Mouse (Mus musculus) limb, embryonic 14.5 days (tissue): ENCODE measurements around the gene Etv2. TPM values are rescaled to one million over a fixed set of nuclear protein-coding genes. Genes with fewer than 3 reads are reported as not detected.

Source experiments
- ATAC-seq: fragments of 200-750 bp; cut with Nextera tagmentation; 2 replicates; pipeline ENCODE4 v1.8.0; 2017; ENCODE audit warnings: low read depth, moderate number of reproducible peaks, moderate TSS enrichment; ENCODE audit not compliant: low FRiP score
- DNase-seq: peaks from one replicate; pipeline ENCODE4 v3.0.0-alpha.2; 2015; ENCODE audit warnings: low spot score
- H3K27ac ChIP-seq: fragments of 300-500 bp; sonication (generic); replicated peaks from 2 replicates; pipeline ENCODE4 v1.5.1; 2014; ENCODE audit warnings: low read depth, mild to moderate bottlenecking, low read length, moderate library complexity, mixed read lengths
- H3K27me3 ChIP-seq: fragments of 300-500 bp; sonication (generic); 2 replicates; pipeline ENCODE4 v1.6.1; 2014; ENCODE audit warnings: low read length, mixed read lengths; ENCODE audit not compliant: control insufficient read depth, insufficient read depth
- H3K36me3 ChIP-seq: fragments of 300-500 bp; sonication (generic); 2 replicates; pipeline ENCODE4 v1.6.1; 2014; ENCODE audit warnings: mild to moderate bottlenecking, low read length, moderate library complexity, mixed read lengths; ENCODE audit not compliant: control insufficient read depth, insufficient read depth
- H3K4me1 ChIP-seq: fragments of 300-500 bp; sonication (generic); 2 replicates; pipeline ENCODE4 v1.6.1; 2014; ENCODE audit warnings: antibody characterized with exemption, low read length, mixed read lengths; ENCODE audit not compliant: control insufficient read depth, insufficient read depth
- H3K4me2 ChIP-seq: fragments of 300-500 bp; sonication (generic); replicated peaks from 2 replicates; pipeline ENCODE4 v1.6.1; 2014; ENCODE audit warnings: low read depth, mild to moderate bottlenecking, low read length, moderate library complexity; ENCODE audit not compliant: severe bottlenecking
- H3K4me3 ChIP-seq: fragments of 300-500 bp; sonication (generic); replicated peaks from 2 replicates; pipeline ENCODE4 v1.5.1; 2014; ENCODE audit warnings: low read length
- H3K9ac ChIP-seq: fragments of 300-500 bp; sonication (generic); 2 replicates; pipeline ENCODE4 v1.6.1; 2014; ENCODE audit warnings: mild to moderate bottlenecking, low read depth, low read length, moderate library complexity; ENCODE audit not compliant: severe bottlenecking
- H3K9me3 ChIP-seq: fragments of 300-500 bp; sonication (generic); 2 replicates; pipeline ENCODE4 v1.6.1; 2016; ENCODE audit warnings: low read length; ENCODE audit not compliant: control insufficient read depth
- POLR2A ChIP-seq: fragments of 200-500 bp; IDR thresholded peaks from 2 replicates; pipeline ENCODE4 v1.8.0; 2012; ENCODE audit warnings: inconsistent platforms, mild to moderate bottlenecking, moderate library complexity, borderline replicate concordance; ENCODE audit not compliant: insufficient read depth, insufficient read length; ENCODE audit errors: extremely low read depth
- WGBS: fragments of 180-500 bp; shearing (Covaris S2); extraction: QIAGEN DNeasy Blood & Tissue Kit; methylation state at CpG from one replicate; pipeline ENCODE4 v1.1.7; 2014; 5-methylcytosine and 5-hydroxymethylcytosine counted together
- polyA plus RNA-seq, 2 experiments: library from polyadenylated mRNA; depleted of rRNA in 1 of 2; stranded (reverse) in 1 of 2; unstranded in 1 of 2; fragments of >200 nt; fragmentation: Nextera tagmentation in 1 of 2; extraction: Ambion mirVana in 1 of 2; gene quantifications; 2 replicates each; pipeline versions ENCODE4 v1.2.1 to v1.2.3; 2012 to 2014

The Etv2 gene
- polyA plus RNA-seq, 2 experiments, result not detected

DNA sequence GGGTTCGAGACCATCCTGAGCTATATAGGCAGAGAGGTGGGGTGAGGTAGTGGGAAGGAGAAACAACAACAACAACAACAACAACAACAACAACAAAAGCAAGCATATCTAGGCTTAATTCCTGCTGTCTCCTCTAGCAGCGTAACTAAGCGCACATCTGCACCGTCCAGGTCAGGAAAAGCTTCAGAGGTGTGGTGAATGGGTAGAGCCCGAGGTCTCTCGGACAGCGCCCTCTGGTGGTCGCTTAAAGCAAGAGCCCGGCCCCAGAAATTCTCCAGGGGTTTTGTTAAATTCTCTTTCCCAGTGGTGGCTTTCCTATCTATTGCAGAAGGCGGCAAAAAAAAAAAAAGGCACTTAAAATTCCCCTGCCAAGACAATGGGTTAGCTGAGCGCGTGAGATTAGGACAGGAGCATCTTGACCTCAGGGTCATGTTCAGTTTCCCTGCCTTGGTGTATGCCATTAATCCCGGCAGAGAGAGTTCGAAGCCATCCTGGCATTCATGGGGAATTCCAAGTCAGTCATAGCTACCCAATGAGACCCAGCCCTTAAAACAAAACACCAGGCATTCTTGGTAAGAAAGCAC lies 22.0 kb downstream of the Etv2 start:
- no peak for ATAC-seq

DNA sequence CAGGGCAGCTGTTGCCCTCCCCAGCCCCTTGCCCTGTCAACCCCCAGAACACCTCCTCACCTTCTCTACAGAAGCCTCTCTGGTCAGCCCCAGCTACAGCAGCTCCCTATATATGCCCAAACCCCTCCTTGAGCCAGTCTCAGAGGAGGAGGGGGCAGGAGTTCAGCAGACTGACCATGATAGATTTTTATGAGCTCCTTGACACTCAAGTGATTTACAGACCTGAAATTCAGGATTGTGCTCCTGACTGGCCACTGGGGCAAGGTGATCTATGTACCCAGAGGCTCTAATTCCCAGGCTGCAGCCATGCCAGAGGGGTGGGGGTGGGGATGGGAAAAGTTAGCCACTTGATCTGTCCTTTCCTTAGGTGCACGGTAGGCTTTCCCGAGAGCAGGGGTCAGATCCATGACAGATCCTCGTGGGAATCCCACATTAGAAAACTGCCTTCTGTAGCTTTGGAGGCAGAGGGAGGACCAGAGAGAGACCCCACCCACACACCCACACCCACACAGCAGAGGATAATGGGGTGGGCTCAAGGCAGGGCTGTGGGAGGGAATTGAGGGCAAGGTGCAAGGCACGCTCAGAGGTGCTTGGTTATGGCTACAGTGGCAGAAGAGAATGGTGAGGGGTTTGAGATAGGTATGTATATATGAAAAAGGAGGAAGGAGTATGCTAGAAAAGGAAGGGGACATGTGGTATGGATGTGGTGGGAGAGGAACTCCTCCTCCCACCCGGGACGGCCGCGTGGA lies 22.8 kb downstream of the Etv2 start, which contains the start of gene Upk1a:
Gene Upk1a (minus strand): TSS at position 194 of the 749 bp plus-strand sequence.
- H3K27ac ChIP-seq, result no peak within 1 kb of the TSS
- H3K36me3 ChIP-seq, result peaks cover 21% of the 10 kb centered on the region
- no peak for TF ChIP-seq POLR2A
- no peak for DNase-seq
- no peak within 1 kb of the TSS for H3K4me3 ChIP-seq
- no peak for ATAC-seq
- no peak within 1 kb of the TSS for H3K4me2 ChIP-seq
- H3K9me3 ChIP-seq, result no peaks in the 10 kb centered on the region
- WGBS, result 58% methylated on average over 8 of the region's 8 CpGs
- H3K9ac ChIP-seq, result no peak within 1 kb of the TSS
- H3K4me1 ChIP-seq, result no peaks in the 10 kb centered on the region
- H3K27me3 ChIP-seq, result no peaks in the 10 kb centered on the region

More for the DNA sequence above, 22.0 kb downstream of the Etv2 start:
- DNase-seq, result peak; percentile 34
- 21% methylated on average over 14 of the region's 14 CpGs for WGBS
- no peak overlapping the region for H3K27ac ChIP-seq
- H3K4me1 ChIP-seq, result no peaks in the 10 kb centered on the region
- H3K9me3 ChIP-seq, result no peaks in the 10 kb centered on the region
- H3K27me3 ChIP-seq, result no peaks in the 10 kb centered on the region
- H3K9ac ChIP-seq, result no peak overlapping the region
- H3K4me2 ChIP-seq, result no peak overlapping the region
- no peak for TF ChIP-seq POLR2A
- peaks cover 28% of the 10 kb centered on the region for H3K36me3 ChIP-seq
- H3K4me3 ChIP-seq, result no peak overlapping the region

DNA sequence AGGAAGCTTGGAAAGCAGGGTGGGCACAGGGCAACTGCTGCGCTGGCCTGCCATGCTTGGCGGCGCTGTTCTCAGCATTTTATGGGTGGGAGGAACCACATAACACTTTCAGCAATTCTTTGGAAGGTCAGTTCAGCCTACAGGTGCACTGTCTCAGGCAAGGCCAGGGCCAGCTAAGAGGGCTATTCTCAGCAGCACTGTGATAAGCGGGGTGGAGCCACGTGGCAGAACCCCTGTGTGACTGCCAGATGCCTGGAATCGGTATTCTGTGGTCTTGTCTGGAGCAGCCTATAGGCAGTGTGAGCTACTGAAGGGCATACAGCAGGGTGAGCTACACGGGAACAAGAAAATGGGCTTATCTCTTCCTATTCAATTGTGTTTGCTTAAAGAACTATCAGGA lies 25.6 kb downstream of the Etv2 start:
- no peak for ATAC-seq

DNA sequence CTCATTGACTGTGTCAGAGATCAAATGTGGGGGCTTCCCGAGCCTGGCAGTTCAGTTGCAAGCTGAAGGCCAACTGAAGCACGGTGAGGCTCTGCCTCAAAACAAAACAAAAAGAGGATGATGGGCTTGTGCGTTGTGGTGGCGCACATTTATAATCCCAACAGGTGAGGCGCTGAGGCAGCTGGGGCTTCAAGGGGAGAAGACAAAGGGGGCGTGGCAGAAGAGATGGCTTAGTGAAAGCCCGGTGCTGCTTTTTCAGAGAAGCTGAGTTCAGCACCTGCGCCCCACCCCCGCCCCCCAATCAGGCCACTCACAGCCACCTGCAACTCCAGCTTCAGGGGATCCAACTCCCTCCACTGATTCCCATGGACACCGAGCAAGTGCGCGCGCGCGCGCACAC lies 27.2 kb downstream of the Etv2 start:
- no peak overlapping the region for H3K9ac ChIP-seq
- H3K4me2 ChIP-seq, result no peak overlapping the region
- H3K4me3 ChIP-seq, result no peak overlapping the region
- no peak overlapping the region for H3K27ac ChIP-seq
- ATAC-seq, result no peak
- no peaks in the 10 kb centered on the region for H3K36me3 ChIP-seq
- WGBS, result 50% methylated on average over 16 of the region's 16 CpGs
- no peaks in the 10 kb centered on the region for H3K9me3 ChIP-seq
- no peak for DNase-seq
- H3K27me3 ChIP-seq, result no peaks in the 10 kb centered on the region
- H3K4me1 ChIP-seq, result no peaks in the 10 kb centered on the region
- TF ChIP-seq POLR2A, result no peak

More for the DNA sequence above, 25.6 kb downstream of the Etv2 start:
- H3K4me1 ChIP-seq, result no peaks in the 10 kb centered on the region
- H3K27me3 ChIP-seq, result no peaks in the 10 kb centered on the region
- H3K4me2 ChIP-seq, result no peak overlapping the region
- no peak for TF ChIP-seq POLR2A
- no peaks in the 10 kb centered on the region for H3K36me3 ChIP-seq
- WGBS, result 49% methylated on average over 7 of the region's 7 CpGs
- no peak overlapping the region for H3K27ac ChIP-seq
- no peak overlapping the region for H3K4me3 ChIP-seq
- no peak for DNase-seq
- no peaks in the 10 kb centered on the region for H3K9me3 ChIP-seq
- H3K9ac ChIP-seq, result no peak overlapping the region

DNA sequence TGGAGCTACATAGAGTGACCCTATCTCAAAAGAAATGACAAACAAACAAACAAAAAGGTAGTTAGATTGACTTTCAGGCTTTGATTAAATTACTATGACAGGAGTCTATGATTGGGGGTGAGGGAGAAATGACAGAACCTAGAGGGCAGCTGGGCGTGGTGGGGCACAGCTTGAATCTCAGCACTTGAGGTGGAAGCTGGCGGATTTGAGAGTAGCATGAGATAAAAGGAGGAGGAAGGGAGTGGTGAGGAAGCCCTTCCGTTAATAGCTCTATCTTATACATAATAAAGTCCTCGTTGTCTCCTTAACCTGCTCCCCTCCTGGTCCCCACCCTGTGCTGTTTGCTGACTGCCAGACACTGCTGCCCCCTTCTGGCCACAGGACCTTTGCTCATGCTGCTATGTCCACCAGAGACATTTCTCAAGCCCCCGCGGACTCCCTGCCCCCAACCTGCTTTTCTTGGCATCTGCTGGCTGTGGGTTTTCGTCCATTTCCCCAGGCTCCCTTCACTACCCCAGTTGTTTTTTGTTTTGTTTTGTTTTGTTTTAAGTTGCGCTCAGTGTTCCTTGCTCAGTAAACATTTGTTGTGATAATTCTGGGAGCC lies 27.8 kb downstream of the Etv2 start:
- H3K27ac ChIP-seq, result no peak overlapping the region
- no peak for TF ChIP-seq POLR2A
- no peak for ATAC-seq
- H3K4me3 ChIP-seq, result no peak overlapping the region
- 26% methylated on average over 8 of the region's 8 CpGs for WGBS
- H3K36me3 ChIP-seq, result no peaks in the 10 kb centered on the region
- H3K9me3 ChIP-seq, result no peaks in the 10 kb centered on the region
- H3K27me3 ChIP-seq, result no peaks in the 10 kb centered on the region
- no peak overlapping the region for H3K4me2 ChIP-seq
- no peak overlapping the region for H3K9ac ChIP-seq
- no peak for DNase-seq
- no peaks in the 10 kb centered on the region for H3K4me1 ChIP-seq
